Mouse (Mus musculus) lung, postnatal 25 days (tissue): ENCODE results near the gene Foxi2.
A peak's percentile ranks its signal among the peaks of the same experiment; 100 is the strongest.

Experiments used
- DNase-seq: peaks from one replicate; pipeline ENCODE4 v3.0.0; 2022; ENCODE audit warnings: low spot score

Gene Foxi2

GRCm38 (mm10) chr7:135410237-135410965 lies at the start of gene Foxi2:
Foxi2 (plus strand) TSS chr7:135410308.
- no peak for DNase-seq

GRCm38 (mm10) chr7:135364606-135365005 lies 45.5 kb upstream of the Foxi2 start:
- DNase-seq, result no peak

- DNase-seq, result no peak
These were observed 34.1 kb upstream of the Foxi2 start for GRCm38 (mm10) chr7:135376048-135376447.

- no peak for DNase-seq
These were observed 33.2 kb upstream of the Foxi2 start for GRCm38 (mm10) chr7:135376932-135377331.

- no peak for DNase-seq
These were observed 31.8 kb upstream of the Foxi2 start for GRCm38 (mm10) chr7:135378331-135378730.

- no peak for DNase-seq
These were observed 21.1 kb upstream of the Foxi2 start for GRCm38 (mm10) chr7:135389039-135389438.

- no peak for DNase-seq
These were observed 17.1 kb upstream of the Foxi2 start for GRCm38 (mm10) chr7:135392949-135393542.

GRCm38 (mm10) chr7:135394436-135394835 lies 15.7 kb upstream of the Foxi2 start:
- no peak for DNase-seq

GRCm38 (mm10) chr7:135395242-135395641 lies 14.9 kb upstream of the Foxi2 start:
- DNase-seq, result no peak

GRCm38 (mm10) chr7:135397096-135397495 lies 13.0 kb upstream of the Foxi2 start:
- DNase-seq, result no peak

GRCm38 (mm10) chr7:135397874-135398273 lies 12.2 kb upstream of the Foxi2 start:
- no peak for DNase-seq

GRCm38 (mm10) chr7:135403416-135403815 lies 6.7 kb upstream of the Foxi2 start:
- DNase-seq, result peak; percentile 57

- DNase-seq, result no peak
These were observed 3.3 kb upstream of the Foxi2 start for GRCm38 (mm10) chr7:135406761-135407160.

- DNase-seq, result no peak
These were observed 1.6 kb upstream of the Foxi2 start for GRCm38 (mm10) chr7:135408501-135408900.

GRCm38 (mm10) chr7:135412357-135412756 lies 2.2 kb downstream of the Foxi2 start:
- DNase-seq, result no peak

GRCm38 (mm10) chr7:135428840-135429239 lies 18.7 kb downstream of the Foxi2 start:
- DNase-seq, result no peak

GRCm38 (mm10) chr7:135430903-135431302 lies 20.8 kb downstream of the Foxi2 start:
- no peak for DNase-seq

- no peak for DNase-seq
These were observed 33.8 kb downstream of the Foxi2 start for GRCm38 (mm10) chr7:135443903-135444302.

- no peak for DNase-seq
These were observed 41.2 kb downstream of the Foxi2 start for GRCm38 (mm10) chr7:135451340-135451739.

- no peak for DNase-seq
These were observed 42.3 kb downstream of the Foxi2 start for GRCm38 (mm10) chr7:135452366-135452765.

GRCm38 (mm10) chr7:135453690-135454089 lies 43.6 kb downstream of the Foxi2 start:
- no peak for DNase-seq
